Mouse (Mus musculus): ENCODE data around the gene Sec22b. TPM values are rescaled to one million over a fixed set of nuclear protein-coding genes. Genes with fewer than 3 reads are reported as not detected.

Gene Sec22b
- total and polyA plus RNA-seq, 2 experiments from 2014 or later, result 71.3 to 91.4 TPM

DNA sequence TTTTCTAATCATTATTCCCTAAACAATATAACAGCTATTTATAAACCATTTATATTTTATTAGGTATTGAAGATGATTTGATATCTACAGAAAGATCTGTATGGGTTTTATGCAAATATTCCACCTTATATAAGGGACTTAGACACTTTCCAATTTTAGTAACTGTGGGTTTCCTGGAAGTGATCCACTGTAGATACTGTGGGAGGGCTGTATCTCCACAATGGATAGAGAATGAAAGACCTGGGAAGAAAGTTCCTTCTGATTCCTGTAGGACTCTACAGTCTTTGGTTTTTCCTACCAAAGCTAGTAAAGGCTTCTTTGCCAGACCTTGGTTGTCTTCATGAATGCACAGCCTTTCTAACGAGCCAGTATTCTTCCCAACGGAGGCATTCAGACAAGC, 8.7 kb downstream of the Sec22b start:
- no peak for ATAC-seq
- H3K4me1 ChIP-seq (ENCODE audit: insufficient read depth), result no peaks in the 10 kb centered on the region

DNA sequence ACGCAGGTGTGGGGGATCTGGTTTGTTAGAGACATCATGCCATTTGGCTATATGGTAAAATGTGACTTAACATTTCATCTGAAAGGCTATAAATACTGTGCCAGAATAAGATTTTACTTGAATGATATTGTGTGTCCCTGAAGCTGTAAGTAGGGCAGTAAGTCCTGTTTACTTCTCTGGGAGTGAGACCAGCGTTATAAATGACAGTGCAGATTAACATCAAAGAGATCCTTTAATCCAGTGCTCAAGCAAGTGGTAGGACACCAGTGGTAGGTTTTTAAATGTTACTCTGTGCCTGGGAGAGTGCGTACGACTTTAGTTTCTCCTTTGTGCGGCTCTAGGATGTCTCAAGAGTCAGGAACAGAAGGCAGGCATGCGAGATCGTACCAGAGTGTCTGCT, 10.1 kb downstream of the Sec22b start:
- no peak for DNase-seq
- no peak for TF ChIP-seq CTCF (IDR thresholded peaks at IDR 0.05; ENCODE audit: low read depth)
- Histone ChIP-seq H3K4me2 (ENCODE audit: low read depth) (no peak overlapping the region), H3K9me3 (ENCODE audit: low read length) (no peaks in the 10 kb centered on the region), H3K27ac (ENCODE audit: low read depth, low read length) (no peak overlapping the region), H3K36me3 (ENCODE audit: insufficient read depth) (peaks cover 15% of the 10 kb centered on the region), H3K4me1 (ENCODE audit: insufficient read depth) (no peaks in the 10 kb centered on the region), H3K27me3 (ENCODE audit: insufficient read depth, low read length) (no peaks in the 10 kb centered on the region), H3K4me3 (ENCODE audit: low read depth, low read length) (no peak overlapping the region), H3K9ac (no peak overlapping the region)
- ATAC-seq, result no peak
- WGBS, result 87% methylated on average over 7 of the region's 7 CpGs

More for the DNA sequence above, 8.7 kb downstream of the Sec22b start:
- H3K9me3 ChIP-seq (ENCODE audit: low read length), result no peaks in the 10 kb centered on the region
- no peak for TF ChIP-seq CTCF (IDR thresholded peaks at IDR 0.05; ENCODE audit: low read depth)
- no peaks in the 10 kb centered on the region for H3K27me3 ChIP-seq (ENCODE audit: insufficient read depth, low read length)
- H3K36me3 ChIP-seq (ENCODE audit: insufficient read depth), result peaks cover 11% of the 10 kb centered on the region
- H3K27ac ChIP-seq (ENCODE audit: low read depth, low read length), result no peak overlapping the region
- no peak for DNase-seq
- H3K9ac ChIP-seq, result no peak overlapping the region
- H3K4me2 ChIP-seq (ENCODE audit: low read depth), result no peak overlapping the region
- 26% methylated on average over 2 of the region's 2 CpGs for WGBS
- H3K4me3 ChIP-seq (ENCODE audit: low read depth, low read length), result no peak overlapping the region

DNA sequence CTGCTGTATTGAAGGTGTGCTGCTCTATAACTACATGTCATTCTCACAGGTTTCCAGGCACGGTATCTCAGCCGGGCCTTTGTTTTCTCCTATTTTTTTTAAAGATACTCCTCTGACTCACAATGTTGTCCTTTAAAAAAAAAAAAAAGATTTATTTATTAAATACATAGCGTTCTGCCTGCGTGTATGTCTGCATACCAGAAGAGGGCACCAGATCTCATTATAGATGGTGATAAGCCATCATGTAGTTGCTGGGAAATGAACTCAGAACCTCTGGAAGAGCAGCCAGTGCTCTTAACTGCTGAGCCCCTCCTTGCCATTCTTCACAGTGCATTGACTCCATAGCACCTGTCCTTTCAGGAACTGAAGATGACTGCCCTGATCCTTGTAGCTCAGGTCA, 14.1 kb downstream of the Sec22b start:
- Histone ChIP-seq H3K36me3 (ENCODE audit: insufficient read depth) (peaks cover 31% of the 10 kb centered on the region), H3K27ac (ENCODE audit: low read depth, low read length) (no peak overlapping the region), H3K9ac (no peak overlapping the region), H3K4me2 (ENCODE audit: low read depth) (no peak overlapping the region), H3K4me1 (ENCODE audit: insufficient read depth) (no peaks in the 10 kb centered on the region), H3K4me3 (ENCODE audit: low read depth, low read length) (no peak overlapping the region), H3K27me3 (ENCODE audit: insufficient read depth, low read length) (no peaks in the 10 kb centered on the region), H3K9me3 (ENCODE audit: low read length) (no peaks in the 10 kb centered on the region)
- TF ChIP-seq CTCF (IDR thresholded peaks at IDR 0.05; ENCODE audit: low read depth), result peak; percentile 63
- WGBS, result 66% methylated on average over 4 of the region's 4 CpGs
- ATAC-seq, result 0 out of 2 replicates have a peak, but pooled peaks have one; percentile 25
- DNase-seq, result peak; percentile 27

DNA sequence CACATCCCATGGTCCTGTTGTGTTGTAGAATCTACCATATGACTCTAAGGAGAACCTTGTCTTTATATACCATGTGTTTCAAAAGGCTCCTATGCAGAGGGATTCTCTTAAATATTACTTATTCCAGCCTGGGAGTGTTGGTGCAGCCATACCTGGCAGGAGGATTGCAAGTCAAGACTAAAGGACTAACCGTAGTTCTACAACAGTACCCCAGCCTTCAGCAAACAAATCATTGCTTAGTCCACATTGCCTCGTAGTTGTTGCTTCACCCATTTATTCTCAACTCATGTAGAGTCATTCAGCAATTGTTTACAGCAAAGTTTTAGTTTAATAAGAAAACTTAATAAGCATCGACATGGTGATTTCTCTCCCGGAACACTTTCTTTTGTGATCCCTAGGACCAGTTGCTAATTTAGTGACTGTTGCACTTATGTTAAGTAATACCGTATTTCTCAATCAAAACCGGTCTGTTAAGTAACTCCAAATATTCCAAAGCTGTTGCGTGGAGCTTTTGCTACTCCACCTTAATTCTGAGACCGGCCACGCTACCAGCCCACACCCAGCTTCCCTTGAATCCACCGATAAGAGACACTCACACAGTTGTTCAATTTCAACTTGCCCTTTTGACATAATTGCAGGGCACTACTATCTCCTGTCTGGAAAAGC, 18.0 kb downstream of the Sec22b start:
- no peak for DNase-seq
- no peak for TF ChIP-seq CTCF (IDR thresholded peaks at IDR 0.05; ENCODE audit: low read depth)
- no peaks in the 10 kb centered on the region for H3K27me3 ChIP-seq (ENCODE audit: insufficient read depth, low read length)
- H3K4me1 ChIP-seq (ENCODE audit: insufficient read depth), result no peaks in the 10 kb centered on the region
- H3K9ac ChIP-seq, result no peak overlapping the region
- no peak for ATAC-seq
- H3K36me3 ChIP-seq (ENCODE audit: insufficient read depth), result peaks cover 49% of the 10 kb centered on the region
- 96% methylated on average over 10 of the region's 10 CpGs for WGBS
- H3K27ac ChIP-seq (ENCODE audit: low read depth, low read length), result no peak overlapping the region
- H3K4me3 ChIP-seq (ENCODE audit: low read depth, low read length), result no peak overlapping the region
- no peaks in the 10 kb centered on the region for H3K9me3 ChIP-seq (ENCODE audit: low read length)
- no peak overlapping the region for H3K4me2 ChIP-seq (ENCODE audit: low read depth)

DNA sequence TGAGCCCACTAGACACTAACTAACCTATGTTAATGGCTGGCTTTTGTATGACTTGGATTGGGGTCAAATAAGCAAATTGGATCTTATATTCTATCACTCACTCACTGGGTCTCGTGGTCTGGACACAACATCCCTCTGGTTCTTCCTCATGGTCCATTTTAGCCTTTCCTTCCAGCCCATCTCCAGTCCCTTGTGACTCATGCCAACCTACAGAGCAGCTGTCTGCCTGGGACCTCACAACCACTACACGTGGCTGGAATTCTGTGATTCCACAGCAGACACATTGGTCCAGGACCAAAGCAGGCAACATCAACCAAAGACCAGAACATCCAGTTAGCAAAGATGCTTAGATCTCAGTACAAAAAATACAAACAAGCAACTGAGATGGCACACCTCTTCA, 24.3 kb downstream of the Sec22b start:
- Histone ChIP-seq H3K4me3 (ENCODE audit: low read depth, low read length) (no peak overlapping the region), H3K4me2 (ENCODE audit: low read depth) (no peak overlapping the region), H3K9ac (no peak overlapping the region), H3K27ac (ENCODE audit: low read depth, low read length) (no peak overlapping the region), H3K36me3 (ENCODE audit: insufficient read depth) (peaks cover 22% of the 10 kb centered on the region; the same call in 1 of the 2 replicates), H3K9me3 (ENCODE audit: low read length) (no peaks in the 10 kb centered on the region), H3K27me3 (ENCODE audit: insufficient read depth, low read length) (no peaks in the 10 kb centered on the region), H3K4me1 (ENCODE audit: insufficient read depth) (no peaks in the 10 kb centered on the region)
- ATAC-seq, result no peak
- TF ChIP-seq CTCF (IDR thresholded peaks at IDR 0.05; ENCODE audit: low read depth), result no peak
- no peak for DNase-seq
- WGBS, result 84% methylated on average over 2 of the region's 2 CpGs

DNA sequence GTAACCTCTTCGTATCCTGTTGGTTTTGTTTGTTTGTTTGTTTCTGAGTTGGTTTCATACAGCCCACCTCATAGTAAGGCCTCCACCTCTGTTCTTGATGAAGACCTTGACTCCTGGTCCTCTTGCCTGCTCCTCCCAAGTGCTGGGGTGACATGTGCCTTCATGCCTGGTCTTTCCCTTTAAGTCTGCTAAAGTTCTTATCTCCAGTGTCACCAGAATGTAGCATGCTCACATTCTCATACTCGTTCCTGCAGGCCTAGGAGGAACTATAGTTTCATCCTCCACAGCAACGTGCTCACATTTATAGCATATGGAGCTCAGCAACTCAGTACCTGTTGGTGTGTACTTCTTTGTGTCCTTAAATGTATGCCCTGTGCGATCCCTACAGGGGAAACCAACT, 26.3 kb downstream of the Sec22b start:
- Histone ChIP-seq H3K9me3 (ENCODE audit: low read length) (no peaks in the 10 kb centered on the region), H3K4me3 (ENCODE audit: low read depth, low read length) (no peak overlapping the region), H3K27me3 (ENCODE audit: insufficient read depth, low read length) (no peaks in the 10 kb centered on the region), H3K36me3 (ENCODE audit: insufficient read depth) (0 out of 2 replicates have a peak, but pooled peaks cover 11% of the 10 kb centered on the region), H3K4me2 (ENCODE audit: low read depth) (no peak overlapping the region), H3K27ac (ENCODE audit: low read depth, low read length) (no peak overlapping the region), H3K9ac (no peak overlapping the region), H3K4me1 (ENCODE audit: insufficient read depth) (no peaks in the 10 kb centered on the region)
- DNase-seq, result no peak
- WGBS, result 85% methylated on average over 4 of the region's 4 CpGs
- ATAC-seq, result no peak
- TF ChIP-seq CTCF (IDR thresholded peaks at IDR 0.05; ENCODE audit: low read depth), result no peak

DNA sequence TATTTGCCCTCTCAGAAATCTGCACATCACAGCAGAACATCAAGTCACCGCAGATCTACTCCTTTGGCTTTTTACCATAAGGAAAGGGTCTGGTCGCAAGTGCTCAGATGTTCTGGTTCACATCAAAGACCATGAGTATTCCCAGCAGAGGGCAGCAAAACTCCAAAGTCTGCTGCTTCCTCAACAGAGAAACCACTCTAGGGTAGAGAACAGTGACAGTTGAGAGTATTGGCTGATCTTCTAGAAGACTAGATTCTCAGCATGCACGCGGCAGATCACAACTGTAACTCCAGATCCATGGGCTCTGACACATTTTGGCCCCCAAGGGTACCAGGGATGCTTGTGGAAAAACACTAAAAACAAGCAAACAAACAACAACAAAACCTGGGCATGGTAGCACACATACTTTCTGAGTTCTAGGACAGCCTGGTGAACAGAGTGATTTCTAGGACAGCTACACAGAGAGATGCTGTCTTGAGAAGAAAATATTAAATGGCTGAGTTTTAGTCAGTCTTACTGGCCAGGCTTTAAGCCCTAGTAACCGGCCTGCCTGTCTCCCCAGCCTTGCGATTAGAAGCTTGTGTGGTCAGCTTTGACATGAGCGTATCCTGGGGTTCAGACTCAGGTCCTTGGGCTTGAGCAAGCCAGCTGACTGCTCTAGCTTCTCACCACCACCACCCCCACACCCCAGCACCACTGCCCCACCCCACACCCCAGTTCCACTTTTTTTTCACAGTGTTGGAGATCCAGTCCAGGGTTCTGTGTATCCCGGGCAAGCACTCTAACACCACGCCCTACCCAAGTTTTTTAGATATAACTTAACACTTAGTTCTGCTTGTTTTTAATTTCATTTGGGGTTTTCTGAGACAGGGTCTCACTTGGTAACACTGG, 28.2 kb downstream of the Sec22b start:
- H3K36me3 ChIP-seq (ENCODE audit: insufficient read depth), result 0 out of 2 replicates have a peak, but pooled peaks cover 1% of the 10 kb centered on the region
- H3K4me2 ChIP-seq (ENCODE audit: low read depth), result no peak overlapping the region
- no peaks in the 10 kb centered on the region for H3K27me3 ChIP-seq (ENCODE audit: insufficient read depth, low read length)
- peak; percentile 88 for TF ChIP-seq CTCF (IDR thresholded peaks at IDR 0.05; ENCODE audit: low read depth)
- no peak overlapping the region for H3K9ac ChIP-seq
- DNase-seq, result peak; percentile 92
- ATAC-seq, result peak; percentile 87
- H3K4me1 ChIP-seq (ENCODE audit: insufficient read depth), result no peaks in the 10 kb centered on the region
- H3K9me3 ChIP-seq (ENCODE audit: low read length), result no peaks in the 10 kb centered on the region
- no peak overlapping the region for H3K27ac ChIP-seq (ENCODE audit: low read depth, low read length)
- WGBS, result 57% methylated on average over 9 of the region's 9 CpGs
- no peak overlapping the region for H3K4me3 ChIP-seq (ENCODE audit: low read depth, low read length)
